Mouse (Mus musculus) liver, embryonic 15.5 days (tissue): ENCODE measurements at regions not wholly inside any gene's neighbourhood (a gene's known extent, or its start where the extent isn't known, plus 50 kb on each side); places are given as distances from the start of the nearest gene placed in this dataset.

ENCODE experiments used
- ATAC-seq: fragments of 200-750 bp; cut with Nextera tagmentation; 2 replicates; pipeline ENCODE4 v1.8.0; 2017; ENCODE audit warnings: moderate number of reproducible peaks, mild to moderate bottlenecking, moderate library complexity; ENCODE audit not compliant: insufficient read depth
- H3K27ac ChIP-seq: fragments of 300-500 bp; sonication (generic); replicated peaks from 2 replicates; pipeline ENCODE4 v1.5.1; 2015; ENCODE audit warnings: mild to moderate bottlenecking, inconsistent platforms
- H3K27me3 ChIP-seq: fragments of 300-500 bp; sonication (generic); 2 replicates; pipeline ENCODE4 v1.6.1; 2015; ENCODE audit warnings: mild to moderate bottlenecking, inconsistent platforms
- H3K36me3 ChIP-seq: fragments of 300-500 bp; sonication (generic); replicated peaks from 2 replicates; pipeline ENCODE4 v1.6.1; 2015; ENCODE audit warnings: moderate library complexity, mild to moderate bottlenecking, inconsistent platforms
- H3K4me1 ChIP-seq: fragments of 300-500 bp; sonication (generic); replicated peaks from 2 replicates; pipeline ENCODE4 v1.6.1; 2015; ENCODE audit warnings: inconsistent platforms
- H3K4me2 ChIP-seq: fragments of 300-500 bp; sonication (generic); 2 replicates; pipeline ENCODE4 v1.6.1; 2015; ENCODE audit warnings: moderate library complexity, mild to moderate bottlenecking, inconsistent platforms
- H3K4me3 ChIP-seq: fragments of 300-500 bp; sonication (generic); replicated peaks from 2 replicates; pipeline ENCODE4 v1.5.1; 2015; ENCODE audit warnings: mild to moderate bottlenecking, inconsistent platforms
- H3K9ac ChIP-seq: fragments of 300-500 bp; sonication (generic); 2 replicates; pipeline ENCODE4 v1.6.1; 2015; ENCODE audit warnings: moderate library complexity, mild to moderate bottlenecking, inconsistent platforms
- H3K9me3 ChIP-seq: fragments of 300-500 bp; sonication (generic); replicated peaks from 2 replicates; pipeline ENCODE4 v1.6.1; 2016; ENCODE audit warnings: inconsistent platforms
- WGBS: fragments of 180-500 bp; shearing (Covaris S2); methylation state at CpG from one replicate; pipeline ENCODE4 v1.1.7; 2015; ENCODE audit warnings: mixed read lengths; ENCODE audit not compliant: insufficient replicate concordance; 5-methylcytosine and 5-hydroxymethylcytosine counted together

DNA sequence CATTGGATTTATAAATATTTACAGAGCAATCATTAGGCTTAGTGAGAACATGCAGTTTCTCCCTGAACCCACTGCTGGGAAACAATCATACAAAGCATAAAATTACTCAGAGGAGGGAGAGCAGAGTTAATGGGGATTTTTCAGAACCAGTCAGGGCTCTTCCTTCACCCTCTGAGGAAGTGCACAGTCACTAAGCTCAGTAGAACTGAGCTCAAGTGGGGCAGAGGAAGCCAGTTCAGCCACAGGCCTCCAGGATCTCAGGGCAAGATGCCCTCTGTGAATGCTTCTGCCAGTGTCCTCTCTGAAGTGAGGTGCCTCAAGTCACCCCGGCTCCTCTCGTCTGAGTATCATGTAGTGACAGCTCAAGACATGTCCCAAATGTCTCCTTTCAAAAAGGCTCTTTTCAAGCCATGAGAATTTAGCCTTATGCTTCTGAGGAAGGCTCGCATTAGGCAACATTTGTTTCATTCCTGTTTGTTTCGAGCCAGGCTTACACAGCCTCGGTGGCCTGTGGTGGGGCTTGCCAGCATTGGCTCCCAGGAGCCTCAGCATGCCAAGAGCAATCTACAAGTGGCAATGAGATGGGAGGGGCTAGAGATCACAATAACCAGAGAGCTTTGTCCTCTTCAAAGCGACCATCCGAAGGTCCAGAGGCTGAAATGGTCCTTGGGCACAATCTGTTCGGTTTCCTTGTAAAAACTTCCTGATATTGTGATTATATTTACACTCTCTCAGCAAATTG is 169.8 kb downstream of the Tmem26 start:
- Histone ChIP-seq H3K36me3 (no peaks in the 10 kb centered on the region), H3K4me2 (no peak overlapping the region), H3K27ac (no peak overlapping the region), H3K9ac (no peak overlapping the region), H3K9me3 (no peaks in the 10 kb centered on the region), H3K4me3 (no peak overlapping the region), H3K4me1 (no peaks in the 10 kb centered on the region), H3K27me3 (no peaks in the 10 kb centered on the region)
- ATAC-seq, result no peak
- WGBS, result 43% methylated on average over 8 of the region's 8 CpGs

- Histone ChIP-seq H3K27ac (no peak overlapping the region), H3K27me3 (no peaks in the 10 kb centered on the region), H3K9ac (no peak overlapping the region), H3K4me2 (no peak overlapping the region), H3K9me3 (no peaks in the 10 kb centered on the region), H3K4me3 (no peak overlapping the region), H3K4me1 (no peaks in the 10 kb centered on the region), H3K36me3 (no peaks in the 10 kb centered on the region)
- WGBS, result 66% methylated on average over 6 of the region's 6 CpGs
- ATAC-seq, result no peak
These were observed 170.7 kb downstream of the Tmem26 start for GRCm38 (mm10) chr10:68894121-68894520.

DNA sequence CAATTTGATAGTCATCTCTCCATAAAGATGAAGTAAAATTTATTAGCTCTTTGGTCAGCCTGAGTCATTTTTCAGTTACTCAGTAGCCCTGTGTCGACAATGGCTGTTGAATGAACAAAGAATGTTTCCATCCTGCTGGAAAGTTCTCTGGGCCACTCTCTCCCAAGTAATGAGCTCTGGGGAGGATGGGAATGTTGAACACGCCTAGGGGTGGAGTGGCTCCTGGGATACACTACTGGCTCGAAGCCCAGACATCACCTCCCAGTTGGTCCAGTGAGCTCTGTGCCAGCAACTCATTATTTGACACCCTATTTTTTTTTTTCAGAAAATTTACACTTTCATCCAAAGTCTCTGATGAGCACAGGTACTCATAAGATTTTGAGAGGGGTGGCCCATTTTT is 174.1 kb downstream of the Tmem26 start:
- 57% methylated on average over 3 of the region's 3 CpGs for WGBS
- Histone ChIP-seq H3K27me3 (no peaks in the 10 kb centered on the region), H3K9ac (no peak overlapping the region), H3K27ac (no peak overlapping the region), H3K4me3 (no peak overlapping the region), H3K4me2 (no peak overlapping the region), H3K4me1 (no peaks in the 10 kb centered on the region), H3K9me3 (no peaks in the 10 kb centered on the region), H3K36me3 (no peaks in the 10 kb centered on the region)
- no peak for ATAC-seq

DNA sequence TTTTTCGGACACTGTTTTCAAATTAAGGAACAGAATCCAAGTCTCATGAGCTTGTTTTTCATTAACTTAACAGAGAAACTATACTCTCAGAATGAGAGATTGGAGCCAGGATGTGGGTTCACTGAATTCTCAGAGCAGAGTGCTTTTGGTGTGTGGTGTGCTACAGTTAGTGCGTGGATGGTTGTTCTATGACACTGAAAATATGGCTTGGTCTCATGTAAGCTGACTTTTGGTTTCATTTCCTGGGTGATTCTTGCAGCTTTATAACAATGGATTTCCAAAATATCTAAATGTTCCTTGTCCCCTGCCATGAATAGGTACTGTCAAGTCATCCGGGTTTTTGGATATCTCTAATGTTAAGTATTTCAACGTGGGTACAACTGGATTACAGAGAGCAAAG is 177.7 kb downstream of the Tmem26 start:
- Histone ChIP-seq H3K36me3 (no peaks in the 10 kb centered on the region), H3K4me2 (no peak overlapping the region), H3K27ac (no peak overlapping the region), H3K4me3 (no peak overlapping the region), H3K9me3 (no peaks in the 10 kb centered on the region), H3K4me1 (no peaks in the 10 kb centered on the region), H3K27me3 (no peaks in the 10 kb centered on the region), H3K9ac (no peak overlapping the region)
- WGBS, result 49% methylated on average over 4 of the region's 4 CpGs
- ATAC-seq, result no peak

GRCm38 (mm10) chr10:68902670-68903069 is 179.2 kb downstream of the Tmem26 start:
- no peaks in the 10 kb centered on the region for H3K9me3 ChIP-seq
- no peaks in the 10 kb centered on the region for H3K36me3 ChIP-seq
- H3K27ac ChIP-seq, result no peak overlapping the region
- 16% methylated on average over 3 of the region's 3 CpGs for WGBS
- H3K9ac ChIP-seq, result no peak overlapping the region
- H3K4me1 ChIP-seq, result no peaks in the 10 kb centered on the region
- H3K4me3 ChIP-seq, result no peak overlapping the region
- no peak for ATAC-seq
- no peak overlapping the region for H3K4me2 ChIP-seq
- H3K27me3 ChIP-seq, result no peaks in the 10 kb centered on the region

DNA sequence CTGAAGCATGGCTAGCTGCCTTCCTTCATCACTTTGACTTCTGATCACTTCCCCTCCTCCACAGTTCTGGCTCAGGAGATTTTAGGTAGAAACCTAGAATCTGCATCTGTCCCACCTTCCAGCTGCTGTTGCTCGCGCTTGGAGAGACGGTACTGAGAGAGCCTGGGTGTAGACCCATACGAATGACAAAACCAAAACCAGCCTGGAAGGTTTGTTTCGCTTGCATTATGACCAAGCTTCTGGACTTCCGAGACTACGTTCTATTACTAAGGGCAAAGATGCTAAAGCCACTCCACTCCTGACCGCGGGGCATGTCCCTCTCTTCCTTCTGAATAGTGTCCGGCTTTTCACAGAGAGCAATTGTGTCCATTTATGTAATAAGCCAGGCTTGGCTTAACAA is 180.9 kb downstream of the Tmem26 start:
- no peak overlapping the region for H3K4me3 ChIP-seq
- no peak for ATAC-seq
- no peaks in the 10 kb centered on the region for H3K9me3 ChIP-seq
- H3K9ac ChIP-seq, result no peak overlapping the region
- H3K36me3 ChIP-seq, result no peaks in the 10 kb centered on the region
- H3K4me2 ChIP-seq, result no peak overlapping the region
- H3K27me3 ChIP-seq, result no peaks in the 10 kb centered on the region
- H3K4me1 ChIP-seq, result no peaks in the 10 kb centered on the region
- 77% methylated on average over 10 of the region's 10 CpGs for WGBS
- H3K27ac ChIP-seq, result no peak overlapping the region

GRCm38 (mm10) chr10:68908236-68908635 is 184.8 kb downstream of the Tmem26 start:
- no peaks in the 10 kb centered on the region for H3K4me1 ChIP-seq
- no peaks in the 10 kb centered on the region for H3K9me3 ChIP-seq
- H3K4me3 ChIP-seq, result no peak overlapping the region
- 21% methylated on average over 5 of the region's 5 CpGs for WGBS
- H3K27ac ChIP-seq, result no peak overlapping the region
- no peak overlapping the region for H3K9ac ChIP-seq
- no peaks in the 10 kb centered on the region for H3K27me3 ChIP-seq
- no peak overlapping the region for H3K4me2 ChIP-seq
- H3K36me3 ChIP-seq, result no peaks in the 10 kb centered on the region
- no peak for ATAC-seq

GRCm38 (mm10) chr10:68909018-68909417 is 185.6 kb downstream of the Tmem26 start:
- H3K4me2 ChIP-seq, result no peak overlapping the region
- no peak for ATAC-seq
- WGBS, result 59% methylated on average over 10 of the region's 10 CpGs
- H3K4me3 ChIP-seq, result no peak overlapping the region
- H3K9ac ChIP-seq, result no peak overlapping the region
- no peaks in the 10 kb centered on the region for H3K9me3 ChIP-seq
- no peaks in the 10 kb centered on the region for H3K4me1 ChIP-seq
- no peaks in the 10 kb centered on the region for H3K27me3 ChIP-seq
- no peak overlapping the region for H3K27ac ChIP-seq
- no peaks in the 10 kb centered on the region for H3K36me3 ChIP-seq

- no peak overlapping the region for H3K9ac ChIP-seq
These were observed 192.7 kb downstream of the Tmem26 start for GRCm38 (mm10) chr10:68916147-68916546.

GRCm38 (mm10) chr10:68935843-68936242 is 212.4 kb downstream of the Tmem26 start:
- no peak overlapping the region for H3K4me2 ChIP-seq

More at GRCm38 (mm10) chr10:68916147-68916546, 192.7 kb downstream of the Tmem26 start:
- no peak for ATAC-seq
- no peaks in the 10 kb centered on the region for H3K9me3 ChIP-seq
- no peak overlapping the region for H3K27ac ChIP-seq
- H3K4me2 ChIP-seq, result no peak overlapping the region
- WGBS, result 19% methylated on average over 7 of the region's 7 CpGs
- H3K36me3 ChIP-seq, result no peaks in the 10 kb centered on the region
- H3K27me3 ChIP-seq, result no peaks in the 10 kb centered on the region
- H3K4me1 ChIP-seq, result no peaks in the 10 kb centered on the region
- H3K4me3 ChIP-seq, result no peak overlapping the region

GRCm38 (mm10) chr10:68943239-68943638 is 208.0 kb upstream of the Rhobtb1 start:
- H3K9me3 ChIP-seq, result no peaks in the 10 kb centered on the region
- no peaks in the 10 kb centered on the region for H3K4me1 ChIP-seq
- no peak overlapping the region for H3K9ac ChIP-seq
- no peaks in the 10 kb centered on the region for H3K27me3 ChIP-seq
- no peak overlapping the region for H3K4me3 ChIP-seq
- H3K36me3 ChIP-seq, result no peaks in the 10 kb centered on the region
- no peak for ATAC-seq
- H3K27ac ChIP-seq, result no peak overlapping the region
- WGBS, result 40% methylated on average over 6 of the region's 6 CpGs
- H3K4me2 ChIP-seq, result no peak overlapping the region

More at GRCm38 (mm10) chr10:68935843-68936242, 212.4 kb downstream of the Tmem26 start:
- no peak overlapping the region for H3K27ac ChIP-seq
- H3K4me3 ChIP-seq, result no peak overlapping the region
- no peak for ATAC-seq
- H3K4me1 ChIP-seq, result no peaks in the 10 kb centered on the region
- no peak overlapping the region for H3K9ac ChIP-seq
- no peaks in the 10 kb centered on the region for H3K27me3 ChIP-seq
- 55% methylated on average over 5 of the region's 5 CpGs for WGBS
- no peaks in the 10 kb centered on the region for H3K36me3 ChIP-seq
- H3K9me3 ChIP-seq, result no peaks in the 10 kb centered on the region

- Histone ChIP-seq H3K9ac (no peak overlapping the region), H3K4me3 (no peak overlapping the region), H3K4me1 (no peaks in the 10 kb centered on the region), H3K27ac (no peak overlapping the region), H3K36me3 (no peaks in the 10 kb centered on the region), H3K27me3 (no peaks in the 10 kb centered on the region), H3K4me2 (no peak overlapping the region), H3K9me3 (no peaks in the 10 kb centered on the region)
- ATAC-seq, result no peak
- 66% methylated on average over 7 of the region's 7 CpGs for whole genome bisulfite sequencing
These were observed 194.7 kb upstream of the Rhobtb1 start for GRCm38 (mm10) chr10:68956539-68956938.
